15 mouse cellular contexts compared by ENCODE assay signal in the genomic region with DNA sequence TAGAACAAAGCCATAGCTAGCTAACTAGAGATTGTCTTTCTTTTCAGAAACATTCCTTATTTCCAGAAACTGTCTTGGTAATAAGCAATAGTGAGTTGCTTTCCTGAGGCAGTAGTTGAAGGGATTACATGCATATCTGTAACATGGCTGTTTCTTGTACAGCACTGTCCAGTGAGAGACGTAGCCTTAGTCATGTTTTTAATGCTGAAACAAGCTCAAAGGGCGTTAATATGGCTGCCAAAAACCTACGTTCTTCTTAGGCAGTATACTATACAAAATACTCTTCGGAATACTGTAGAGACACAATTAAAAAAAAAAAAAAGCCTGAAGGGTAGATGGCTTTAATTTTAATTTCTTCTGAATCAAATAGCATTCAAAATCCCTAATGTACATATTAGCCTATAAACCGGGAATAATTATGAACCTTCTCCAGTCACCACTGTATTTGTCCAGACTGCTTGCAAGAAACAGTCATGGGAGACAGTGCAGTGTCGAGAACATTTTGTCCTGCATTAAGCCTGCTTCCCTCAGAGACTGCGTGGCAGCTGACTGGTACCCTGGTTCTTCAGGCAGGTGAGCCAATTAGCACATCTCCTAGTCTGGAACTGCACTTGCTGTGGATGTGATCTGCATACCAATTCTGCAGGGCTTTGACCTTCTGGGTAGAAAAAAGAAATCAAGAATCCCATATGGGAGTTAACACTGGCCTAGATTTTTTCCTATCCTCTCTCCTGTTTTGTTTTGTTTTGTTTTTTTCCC.
A peak's percentile ranks its signal among the peaks of the same experiment; 100 is the strongest.
DNase-seq lines count a peak whose midpoint lies in the region; ATAC-seq lines count a peak whose summit lies in the region.
"Had no signal": no experiment of that assay in that cellular context is flagged by ENCODE, and none has a peak within 500 bp of the region (broad histone marks: within the 10 kb centered on the region; RNA-seq: fewer than 3 reads in every experiment).

No protein-coding gene starts in this region.

- peak; percentile 1 for DNase-seq in retina, postnatal 1 day
- DNase-seq in retina, embryonic 14.5 days (ENCODE audit: low spot score) = no peak
- DNase-seq in cerebellum, postnatal 14 days = peak; percentile 19 to 37
- no peak for DNase-seq in adrenal gland, adult 2 months
- no peak for DNase-seq in urinary bladder, adult 18-20 months (ENCODE audit: low spot score in 2 of 2)
- DNase-seq in right cerebral cortex, postnatal 36 days (ENCODE audit: low spot score in 2 of 2) = no peak
- DNase-seq: lung, adult 18-20 months had no signal

- no peaks in the 10 kb centered on the region for H3K9me3 ChIP-seq in hindbrain, embryonic 15.5 days
- H3K9me3 ChIP-seq in neural tube, embryonic 15.5 days (replicated peaks) = no peaks in the 10 kb centered on the region
- H3K9me3 ChIP-seq: heart, embryonic 12.5 days; limb, embryonic 12.5 days had no signal

- H3K4me2 ChIP-seq in hindbrain, embryonic 15.5 days = no peak overlapping the region
- no peak overlapping the region for H3K4me2 ChIP-seq in neural tube, embryonic 15.5 days
- H3K4me2 ChIP-seq: heart, embryonic 12.5 days; limb, embryonic 12.5 days had no signal

- 0 out of 2 replicates have a peak, but pooled peaks cover 8% of the 10 kb centered on the region for H3K4me1 ChIP-seq in hindbrain, embryonic 15.5 days (replicated peaks)
- peaks cover 5% of the 10 kb centered on the region; the same call in 1 of the 2 replicates for H3K4me1 ChIP-seq in neural tube, embryonic 15.5 days
- H3K4me1 ChIP-seq: heart, embryonic 12.5 days; limb, embryonic 12.5 days had no signal

- WGBS in hindbrain, embryonic 15.5 days = 64% methylated on average over 7 of the region's 7 CpGs
- 61% methylated on average over 7 of the region's 7 CpGs for WGBS in neural tube, embryonic 15.5 days

- no peak overlapping the region for H3K9ac ChIP-seq in hindbrain, embryonic 15.5 days
- H3K9ac ChIP-seq in neural tube, embryonic 15.5 days (replicated peaks) = no peak overlapping the region
- H3K9ac ChIP-seq: heart, embryonic 12.5 days; limb, embryonic 12.5 days had no signal

- H3K4me3 ChIP-seq in hindbrain, embryonic 15.5 days = no peak overlapping the region
- no peak overlapping the region for H3K4me3 ChIP-seq in neural tube, embryonic 15.5 days (replicated peaks)
- H3K4me3 ChIP-seq: heart, embryonic 12.5 days; limb, embryonic 12.5 days had no signal

- H3K36me3 ChIP-seq in hindbrain, embryonic 15.5 days = no peaks in the 10 kb centered on the region
- no peaks in the 10 kb centered on the region for H3K36me3 ChIP-seq in neural tube, embryonic 15.5 days
- H3K36me3 ChIP-seq: heart, embryonic 12.5 days; limb, embryonic 12.5 days had no signal

- no peaks in the 10 kb centered on the region for H3K27me3 ChIP-seq in hindbrain, embryonic 15.5 days
- H3K27me3 ChIP-seq in neural tube, embryonic 15.5 days (replicated peaks) = no peaks in the 10 kb centered on the region
- H3K27me3 ChIP-seq: CH12.LX; heart, embryonic 12.5 days; limb, embryonic 12.5 days; Patski had no signal

- peak; percentile 76 for ATAC-seq in hindbrain, embryonic 15.5 days (ENCODE audit: low FRiP score, low read depth)
- ATAC-seq in neural tube, embryonic 15.5 days (ENCODE audit: low FRiP score) = peak; percentile 73
- ATAC-seq: inflammation-experienced regulatory T-cells, adult 6 months; Patski had no signal

- H3K27ac ChIP-seq in hindbrain, embryonic 15.5 days (replicated peaks) = peak overlapping the region; percentile 44
- H3K27ac ChIP-seq in neural tube, embryonic 15.5 days (replicated peaks) = 0 out of 2 replicates have a peak overlapping the region, but pooled peaks have one; percentile 54
- H3K27ac ChIP-seq: limb, embryonic 12.5 days; stomach, postnatal 0 days had no signal

Comparison
In these comparisons a context has a peak if more than half of its experiments do, and no peak if none do; other contexts are left out.
1. DNase-seq: peak in retina, postnatal 1 day (single experiment) and cerebellum, postnatal 14 days (2 of 2); none in retina, embryonic 14.5 days (single experiment), adrenal gland, adult 2 months (single experiment), urinary bladder, adult 18-20 months (0 of 2) and right cerebral cortex, postnatal 36 days (0 of 2).